Mouse (Mus musculus) G1E (cell line): ENCODE measurements around the gene Samm50.

ENCODE experiments used
- CTCF ChIP-seq: IDR thresholded peaks from 2 replicates; pipeline ENCODE4 v1.5.1; 2012; ENCODE audit warnings: low read depth, low read length, inconsistent platforms, mixed read lengths
- GATA1 ChIP-seq: IDR thresholded peaks from 2 replicates; pipeline ENCODE4 v1.6.1; 2012; ENCODE audit warnings: borderline replicate concordance, low read length, inconsistent platforms, mixed read lengths

GRCm38 (mm10) chr15:84245104-84245503 lies 53.1 kb downstream of the Samm50 start:
- TF ChIP-seq GATA1 = no peak
- no peak for TF ChIP-seq CTCF
